ENCODE assay signal across 14 mouse cellular contexts in genomic region chr6:124376311-124376710, GRCm38 (mm10). TPM values are rescaled to one million over a fixed set of nuclear protein-coding genes. Genes with fewer than 3 reads are reported as not detected.
A peak's percentile ranks its signal among the peaks of the same experiment; 100 is the strongest.
DNase-seq lines count a peak whose midpoint lies in the region; ATAC-seq and TF ChIP-seq lines count a peak whose summit lies in the region.
"Had no signal": no experiment of that assay in that cellular context is flagged by ENCODE, and none has a peak within 500 bp of the region (broad histone marks: within the 10 kb centered on the region; RNA-seq: fewer than 3 reads in every experiment).

No protein-coding gene starts in this region.

- no peak overlapping the region for H3K9ac ChIP-seq in liver, embryonic 16.5 days (ENCODE audit: low read depth, low read length)
- H3K9ac ChIP-seq in forebrain, embryonic 15.5 days (replicated peaks) = no peak overlapping the region
- H3K9ac ChIP-seq: heart, embryonic 12.5 days; limb, embryonic 13.5 days had no signal

- no peaks in the 10 kb centered on the region for H3K36me3 ChIP-seq in G1E (replicated peaks)
- H3K36me3 ChIP-seq in liver, embryonic 16.5 days (ENCODE audit: control insufficient read depth, insufficient read depth) = no peaks in the 10 kb centered on the region
- H3K36me3 ChIP-seq in forebrain, embryonic 15.5 days = no peaks in the 10 kb centered on the region
- H3K36me3 ChIP-seq: embryonic facial prominence, embryonic 10.5 days; heart, embryonic 12.5 days; limb, embryonic 13.5 days had no signal

- no peaks in the 10 kb centered on the region for H3K9me3 ChIP-seq in G1E (replicated peaks)
- no peaks in the 10 kb centered on the region for H3K9me3 ChIP-seq in liver, embryonic 16.5 days (replicated peaks; ENCODE audit: control insufficient read depth, low read length)
- no peaks in the 10 kb centered on the region for H3K9me3 ChIP-seq in forebrain, embryonic 15.5 days
- H3K9me3 ChIP-seq: embryonic facial prominence, embryonic 10.5 days; heart, embryonic 12.5 days; limb, embryonic 13.5 days had no signal

- peak overlapping the region; percentile 47; the same call in 1 of the 2 replicates for H3K27ac ChIP-seq in liver, embryonic 16.5 days (ENCODE audit: low read length)
- no peak overlapping the region for H3K27ac ChIP-seq in forebrain, embryonic 15.5 days (replicated peaks)
- H3K27ac ChIP-seq: embryonic facial prominence, embryonic 10.5 days; limb, embryonic 13.5 days had no signal

- peak overlapping the region; percentile 28; the same call in 1 of the 2 replicates for H3K4me3 ChIP-seq in G1E (ENCODE audit: low read depth, low read length)
- H3K4me3 ChIP-seq in liver, embryonic 16.5 days (ENCODE audit: low read depth, low read length) = no peak overlapping the region
- no peak overlapping the region for H3K4me3 ChIP-seq in forebrain, embryonic 15.5 days
- H3K4me3 ChIP-seq: embryonic facial prominence, embryonic 10.5 days; heart, embryonic 12.5 days; limb, embryonic 13.5 days had no signal

- peak; percentile 57 for DNase-seq in 416B (ENCODE audit: low read depth)
- peak; percentile 23 for DNase-seq in G1E (ENCODE audit: low spot score)
- no peak for DNase-seq in kidney, adult 18-20 months
- DNase-seq in right cerebral cortex, postnatal 36 days (ENCODE audit: low spot score in 2 of 2) = no peak
- DNase-seq: adrenal gland, adult 2 months; cerebellum, postnatal 25 days; gastrocnemius, postnatal 14 days; kidney, postnatal 10 days had no signal

- 23% methylated on average over 5 of the region's 5 CpGs for WGBS in liver, embryonic 16.5 days (ENCODE audit: insufficient replicate concordance)
- 93% methylated on average over 5 of the region's 5 CpGs for WGBS in forebrain, embryonic 15.5 days

- peaks cover 47% of the 10 kb centered on the region for H3K4me1 ChIP-seq in G1E (ENCODE audit: insufficient read depth, low read depth, low read length)
- peaks cover 27% of the 10 kb centered on the region for H3K4me1 ChIP-seq in liver, embryonic 16.5 days (ENCODE audit: control insufficient read depth, low read depth, low read length)
- no peaks in the 10 kb centered on the region for H3K4me1 ChIP-seq in forebrain, embryonic 15.5 days
- H3K4me1 ChIP-seq: heart, embryonic 12.5 days; limb, embryonic 13.5 days had no signal

- H3K4me2 ChIP-seq in liver, embryonic 16.5 days (ENCODE audit: low read depth, low read length) = peak overlapping the region; percentile 52; the same call in 1 of the 2 replicates
- no peak overlapping the region for H3K4me2 ChIP-seq in forebrain, embryonic 15.5 days (replicated peaks)
- H3K4me2 ChIP-seq: heart, embryonic 12.5 days; limb, embryonic 13.5 days had no signal

- no peaks in the 10 kb centered on the region for H3K27me3 ChIP-seq in G1E (ENCODE audit: insufficient read depth, low read length)
- no peaks in the 10 kb centered on the region for H3K27me3 ChIP-seq in liver, embryonic 16.5 days (ENCODE audit: control insufficient read depth, insufficient read depth, low read depth, low read length)
- H3K27me3 ChIP-seq in forebrain, embryonic 15.5 days = no peaks in the 10 kb centered on the region
- H3K27me3 ChIP-seq: heart, embryonic 12.5 days; limb, embryonic 13.5 days had no signal

- TF ChIP-seq CTCF in G1E (IDR thresholded peaks at IDR 0.05; ENCODE audit: low read depth, low read length) = no peak

- peak; percentile 19; the same call in 1 of the 2 replicates for ATAC-seq in G1E (ENCODE audit: extremely low read depth, insufficient number of reproducible peaks, low FRiP score, poor library complexity, severe bottlenecking)
- ATAC-seq in erythroblast, adult 5-6 weeks (replicated peaks; ENCODE audit: low FRiP score, poor library complexity, severe bottlenecking) = peak; percentile 67
- ATAC-seq in liver, embryonic 16.5 days (ENCODE audit: low read depth) = peak; percentile 49
- ATAC-seq in forebrain, embryonic 15.5 days (replicated peaks) = no peak

RNA-seq across cellular contexts. Expression of gene Pex5, which starts 38.6 kb away (rescaled TPM):
- total RNA-seq in G1E (2014; fragmentation: Nextera tagmentation) (15.8 and 25.0 TPM in 2 replicates), G1E (2017) (21.0 and 22.3 TPM in 2 replicates)
- polyA plus RNA-seq in G1E (2012) = 17.4 and 19.1 TPM in 2 replicates
- 3.8 TPM in 2 replicates for total RNA-seq in erythroblast, adult 5-6 weeks (2015; ENCODE audit: low replicate concordance)
- 5.2 and 7.0 TPM in 2 replicates for total RNA-seq in erythroblast, adult 5-6 weeks (2017; ENCODE audit: low replicate concordance)
- 27.1 and 28.2 TPM in 2 replicates for polyA plus RNA-seq in liver, embryonic 16.5 days (2015; fragmentation: Nextera tagmentation; extraction: Ambion mirVana)
- 82.9 and 84.4 TPM in 2 replicates for polyA plus RNA-seq in forebrain, embryonic 15.5 days (2015; fragmentation: Nextera tagmentation; extraction: Ambion mirVana)

Comparison
In these comparisons a context has a peak if more than half of its experiments do, and no peak if none do; other contexts are left out.
1. DNase-seq: peak in 416B (single experiment) and G1E (single experiment); none in kidney, adult 18-20 months (single experiment) and right cerebral cortex, postnatal 36 days (0 of 2).